Comparison of ENCODE assay signal across 25 mouse cellular contexts in the genomic region with DNA sequence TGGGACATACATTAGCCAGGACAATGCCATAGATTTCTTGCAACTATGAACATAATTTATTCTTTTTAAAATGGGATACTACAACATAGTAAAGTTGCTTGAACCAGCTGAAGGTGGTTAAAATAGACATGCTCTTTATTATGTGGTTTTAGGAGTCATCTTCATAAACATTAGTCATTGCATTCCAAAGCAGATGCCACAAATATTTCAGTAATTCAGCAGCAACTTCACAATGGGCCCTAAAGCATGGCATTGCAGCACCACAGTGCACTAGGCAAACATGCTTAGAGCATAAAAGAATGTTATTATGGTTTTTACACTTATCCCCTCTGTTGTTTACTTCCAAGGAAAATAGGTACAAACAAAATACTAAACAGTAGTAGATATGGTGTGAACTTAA.
DNase-seq lines count a peak whose midpoint lies in the region; ATAC-seq and TF ChIP-seq lines count a peak whose summit lies in the region.
"Had no signal": no experiment of that assay in that cellular context is flagged by ENCODE, and none has a peak within 500 bp of the region (broad histone marks: within the 10 kb centered on the region; RNA-seq: fewer than 3 reads in every experiment).

No protein-coding gene starts in this region.

- H3K4me2 ChIP-seq in forebrain, embryonic 16.5 days (ENCODE audit: low read length): no peak overlapping the region
- H3K4me2 ChIP-seq in liver, embryonic 11.5 days: no peak overlapping the region
- H3K4me2 ChIP-seq: embryonic facial prominence, embryonic 12.5 days; heart, embryonic 11.5 days; hindbrain, embryonic 13.5 days; intestine, embryonic 15.5 days had no signal

- no peaks in the 10 kb centered on the region for H3K27me3 ChIP-seq in forebrain, embryonic 16.5 days (replicated peaks; ENCODE audit: control insufficient read depth, insufficient read depth, low read length)
- no peaks in the 10 kb centered on the region for H3K27me3 ChIP-seq in forebrain, embryonic 10.5 days (ENCODE audit: poor library complexity, severe bottlenecking)
- H3K27me3 ChIP-seq in C2C12 (ENCODE audit: control insufficient read depth, insufficient read depth, insufficient read length): no peaks in the 10 kb centered on the region
- H3K27me3 ChIP-seq in Patski: no peaks in the 10 kb centered on the region
- H3K27me3 ChIP-seq in liver, embryonic 11.5 days (replicated peaks; ENCODE audit: control insufficient read depth, insufficient read depth, low read length): no peaks in the 10 kb centered on the region
- H3K27me3 ChIP-seq: embryonic facial prominence, embryonic 12.5 days; hindbrain, embryonic 13.5 days; intestine, embryonic 15.5 days had no signal

- in situ Hi-C loops in Patski (cut with MboI; ENCODE audit: low pct_unique_long_range_greater_than_20kb): no loop called here

- H3K4me3 ChIP-seq in forebrain, embryonic 16.5 days (replicated peaks; ENCODE audit: low read length): no peak overlapping the region
- H3K4me3 ChIP-seq in forebrain, embryonic 10.5 days: no peak overlapping the region
- H3K4me3 ChIP-seq in C2C12 (ENCODE audit: insufficient read depth, poor library complexity, severe bottlenecking): no peak overlapping the region
- H3K4me3 ChIP-seq in liver, embryonic 11.5 days (ENCODE audit: low read depth, low read length): no peak overlapping the region
- H3K4me3 ChIP-seq: embryonic facial prominence, embryonic 12.5 days; erythroblast, embryonic 14.5 days; gastrocnemius, adult 2 months; hindbrain, embryonic 13.5 days; intestine, embryonic 15.5 days had no signal

- CTCF ChIA-PET in Patski (lab: Charles Lee): no interaction called here

- POLR2A ChIA-PET in Patski (lab: Charles Lee): no interaction called here

- peak overlapping the region; percentile 44; the same call in 1 of the 2 replicates for H3K27ac ChIP-seq in forebrain, embryonic 16.5 days (ENCODE audit: low read length)
- H3K27ac ChIP-seq in forebrain, embryonic 10.5 days: no peak overlapping the region
- H3K27ac ChIP-seq in liver, embryonic 11.5 days (ENCODE audit: low read depth, low read length): no peak overlapping the region
- H3K27ac ChIP-seq: embryonic facial prominence, embryonic 12.5 days; gastrocnemius, adult 2 months; hindbrain, embryonic 13.5 days; intestine, embryonic 15.5 days had no signal

- DNase-seq in forebrain, embryonic 10.5 days (ENCODE audit: extremely low spot score, low spot score): no peak
- peak; percentile 33 for DNase-seq in Patski (ENCODE audit: low read depth, low spot score)
- DNase-seq in liver, embryonic 11.5 days (ENCODE audit: low spot score): no peak
- no peak for DNase-seq in embryo, embryonic 11 days
- DNase-seq: adrenal gland, adult 2 months; adrenal gland, postnatal 14 days; B cell, adult 2 months; cerebellum, adult 11-12 months; cerebellum, adult 8-10 months; cerebellum, postnatal 10 days; cerebellum, postnatal 36 days; gastrocnemius, adult 2 months; gastrocnemius, postnatal 14 days; heart, adult 11 months; kidney, adult 11 months; kidney, adult 8-10 months had no signal

- no peaks in the 10 kb centered on the region for H3K79me2 ChIP-seq in C2C12 (ENCODE audit: control insufficient read depth, insufficient read depth)

- H3K9me3 ChIP-seq in forebrain, embryonic 16.5 days (ENCODE audit: control insufficient read depth, low read length): no peaks in the 10 kb centered on the region
- H3K9me3 ChIP-seq in forebrain, embryonic 10.5 days: no peaks in the 10 kb centered on the region
- no peaks in the 10 kb centered on the region for H3K9me3 ChIP-seq in liver, embryonic 11.5 days (ENCODE audit: control insufficient read depth, low read length)
- H3K9me3 ChIP-seq: embryonic facial prominence, embryonic 12.5 days; hindbrain, embryonic 13.5 days; intestine, embryonic 15.5 days had no signal

- no peak overlapping the region for H3ac ChIP-seq in C2C12 (ENCODE audit: control insufficient read depth, insufficient read length, low read depth)

- H3K4me1 ChIP-seq in forebrain, embryonic 16.5 days (replicated peaks; ENCODE audit: control insufficient read depth, insufficient read depth, low read length): peaks cover 5% of the 10 kb centered on the region; the same call in 1 of the 2 replicates
- H3K4me1 ChIP-seq in forebrain, embryonic 10.5 days: no peaks in the 10 kb centered on the region
- no peaks in the 10 kb centered on the region for H3K4me1 ChIP-seq in liver, embryonic 11.5 days (replicated peaks; ENCODE audit: control insufficient read depth, insufficient read depth, low read length)
- H3K4me1 ChIP-seq: embryonic facial prominence, embryonic 12.5 days; hindbrain, embryonic 13.5 days; intestine, embryonic 15.5 days had no signal

- ATAC-seq in forebrain, embryonic 16.5 days: no peak
- ATAC-seq in Patski: peak; percentile 98
- no peak for ATAC-seq in liver, embryonic 11.5 days (replicated peaks; ENCODE audit: low FRiP score)
- ATAC-seq: CD4-positive, CD25-positive, alpha-beta regulatory T cell, adult 4 months; hindbrain, embryonic 16.5 days; intestine, embryonic 15.5 days had no signal

- TF ChIP-seq CTCF in C2C12 (IDR thresholded peaks at IDR 0.05; ENCODE audit: control insufficient read depth, insufficient read depth, insufficient read length) (no peak), Patski (IDR thresholded peaks at IDR 0.05) (no peak)

- H3K36me3 ChIP-seq in forebrain, embryonic 16.5 days (ENCODE audit: control insufficient read depth, insufficient read depth): no peaks in the 10 kb centered on the region
- no peaks in the 10 kb centered on the region for H3K36me3 ChIP-seq in forebrain, embryonic 10.5 days (replicated peaks)
- no peaks in the 10 kb centered on the region for H3K36me3 ChIP-seq in C2C12 (ENCODE audit: control insufficient read depth, insufficient read depth)
- no peaks in the 10 kb centered on the region for H3K36me3 ChIP-seq in liver, embryonic 11.5 days (ENCODE audit: control insufficient read depth, insufficient read depth, low read length)
- H3K36me3 ChIP-seq: embryonic facial prominence, embryonic 12.5 days; hindbrain, embryonic 13.5 days; intestine, embryonic 15.5 days had no signal

- no peaks in the 10 kb centered on the region for H3K79me3 ChIP-seq in C2C12 (ENCODE audit: low read depth)

- H3K9ac ChIP-seq in forebrain, embryonic 16.5 days (replicated peaks; ENCODE audit: low read depth, low read length): no peak overlapping the region
- H3K9ac ChIP-seq in liver, embryonic 11.5 days (ENCODE audit: low read depth, low read length): no peak overlapping the region
- H3K9ac ChIP-seq: embryonic facial prominence, embryonic 12.5 days; hindbrain, embryonic 13.5 days; intestine, embryonic 15.5 days had no signal

TF ChIP-seq in C2C12, 6 proteins besides CTCF, POLR2A, EP300 and RAD21:
- TF ChIP-seq MAX (IDR thresholded peaks at IDR 0.05) (peak; percentile 40), USF1 (IDR thresholded peaks at IDR 0.05; ENCODE audit: low read depth) (no peak), CEBPB (IDR thresholded peaks at IDR 0.05; ENCODE audit: low read depth) (peak; percentile 32), MYOD1 (IDR thresholded peaks at IDR 0.05; ENCODE audit: control insufficient read depth, insufficient read length, low read depth) (no peak), MYOG (IDR thresholded peaks at IDR 0.05; ENCODE audit: control insufficient read depth, extremely low read depth, insufficient read length) (no peak), FOSL1 (IDR thresholded peaks at IDR 0.05; ENCODE audit: insufficient read depth, low read length, poor library complexity, severe bottlenecking) (peak; percentile 52)
TF ChIP-seq in C2C12: peak in this region for 3.
